Mouse (Mus musculus): ENCODE data around the gene Tmem88. TPM values are rescaled to one million over a fixed set of nuclear protein-coding genes. Genes with fewer than 3 reads are reported as not detected.
A peak's percentile ranks its signal among the peaks of the same experiment; 100 is the strongest.

The Tmem88 gene
- polyA plus RNA-seq, 1 experiment from 2014 or later, result 22.7 TPM

- Histone ChIP-seq H3K4me3 (ENCODE audit: low read depth, low read length) (no peak overlapping the region), H3K9ac (ENCODE audit: low read length) (no peak overlapping the region), H3K27me3 (ENCODE audit: control insufficient read depth, insufficient read depth, low read length) (no peaks in the 10 kb centered on the region), H3K4me1 (ENCODE audit: control insufficient read depth, insufficient read depth, low read length) (peaks cover 31% of the 10 kb centered on the region), H3K9me3 (ENCODE audit: control insufficient read depth, low read length) (no peaks in the 10 kb centered on the region), H3K27ac (replicated peaks; ENCODE audit: low read depth, low read length) (no peak overlapping the region), H3K4me2 (ENCODE audit: low read depth, severe bottlenecking) (no peak overlapping the region), H3K36me3 (ENCODE audit: control insufficient read depth, insufficient read depth, low read length) (peaks cover 64% of the 10 kb centered on the region)
- ATAC-seq (ENCODE audit: insufficient number of reproducible peaks, low FRiP score, low TSS enrichment, low read depth) (no peak), DNase-seq (ENCODE audit: low spot score) (no peak)
- WGBS, result 93% methylated on average over 34 of the region's 38 CpGs
These were observed 5.9 kb upstream of the Tmem88 start for GRCm38 (mm10) chr11:69403691-69404594.

GRCm38 (mm10) chr11:69401987-69402386, 4.0 kb upstream of the Tmem88 start:
- Histone ChIP-seq H3K4me1 (ENCODE audit: control insufficient read depth, insufficient read depth, low read length) (peaks cover 37% of the 10 kb centered on the region), H3K36me3 (ENCODE audit: control insufficient read depth, insufficient read depth, low read length) (peaks cover 58% of the 10 kb centered on the region), H3K4me3 (ENCODE audit: low read depth, low read length) (no peak overlapping the region), H3K27me3 (ENCODE audit: control insufficient read depth, insufficient read depth, low read length) (no peaks in the 10 kb centered on the region), H3K9me3 (ENCODE audit: control insufficient read depth, low read length) (no peaks in the 10 kb centered on the region), H3K4me2 (ENCODE audit: low read depth, severe bottlenecking) (no peak overlapping the region), H3K9ac (ENCODE audit: low read length) (no peak overlapping the region), H3K27ac (replicated peaks; ENCODE audit: low read depth, low read length) (no peak overlapping the region)
- no peak for DNase-seq (ENCODE audit: low spot score)
- WGBS, result 84% methylated on average over 12 of the region's 12 CpGs
- no peak for ATAC-seq (ENCODE audit: insufficient number of reproducible peaks, low FRiP score, low TSS enrichment, low read depth)

- H3K4me3 ChIP-seq (ENCODE audit: low read depth, low read length), result no peak overlapping the region
- peak; percentile 92 for DNase-seq (ENCODE audit: low spot score)
- no peak overlapping the region; the same call in 1 of the 2 replicates for H3K9ac ChIP-seq (ENCODE audit: low read length)
- peaks cover 42% of the 10 kb centered on the region for H3K4me1 ChIP-seq (ENCODE audit: control insufficient read depth, insufficient read depth, low read length)
- WGBS, result 18% methylated on average over 22 of the region's 22 CpGs
- ATAC-seq (ENCODE audit: insufficient number of reproducible peaks, low FRiP score, low TSS enrichment, low read depth), result peak; percentile 67
- no peaks in the 10 kb centered on the region for H3K27me3 ChIP-seq (ENCODE audit: control insufficient read depth, insufficient read depth, low read length)
- peaks cover 52% of the 10 kb centered on the region for H3K36me3 ChIP-seq (ENCODE audit: control insufficient read depth, insufficient read depth, low read length)
- H3K4me2 ChIP-seq (ENCODE audit: low read depth, severe bottlenecking), result no peak overlapping the region
- H3K9me3 ChIP-seq (ENCODE audit: control insufficient read depth, low read length), result no peaks in the 10 kb centered on the region
- H3K27ac ChIP-seq (replicated peaks; ENCODE audit: low read depth, low read length), result no peak overlapping the region
These were observed 3.2 kb upstream of the Tmem88 start for GRCm38 (mm10) chr11:69401210-69401637.

GRCm38 (mm10) chr11:69400083-69400850, 2.2 kb upstream of the Tmem88 start:
- Histone ChIP-seq H3K27me3 (ENCODE audit: control insufficient read depth, insufficient read depth, low read length) (no peaks in the 10 kb centered on the region), H3K4me1 (ENCODE audit: control insufficient read depth, insufficient read depth, low read length) (peaks cover 42% of the 10 kb centered on the region), H3K36me3 (ENCODE audit: control insufficient read depth, insufficient read depth, low read length) (peaks cover 42% of the 10 kb centered on the region), H3K4me3 (ENCODE audit: low read depth, low read length) (0 out of 2 replicates have a peak overlapping the region, but pooled peaks have one; percentile 14), H3K27ac (replicated peaks; ENCODE audit: low read depth, low read length) (peak overlapping the region; percentile 47; the same call in 1 of the 2 replicates), H3K9me3 (ENCODE audit: control insufficient read depth, low read length) (no peaks in the 10 kb centered on the region), H3K4me2 (ENCODE audit: low read depth, severe bottlenecking) (peak overlapping the region; percentile 29; the same call in 1 of the 2 replicates), H3K9ac (ENCODE audit: low read length) (peak overlapping the region; percentile 45)
- 73% methylated on average over 25 of the region's 25 CpGs for WGBS
- ATAC-seq (ENCODE audit: insufficient number of reproducible peaks, low FRiP score, low TSS enrichment, low read depth), result no peak
- peak; percentile 32 for DNase-seq (ENCODE audit: low spot score)

- Histone ChIP-seq H3K4me1 (ENCODE audit: control insufficient read depth, insufficient read depth, low read length) (peaks cover 42% of the 10 kb centered on the region), H3K9me3 (ENCODE audit: control insufficient read depth, low read length) (no peaks in the 10 kb centered on the region), H3K36me3 (ENCODE audit: control insufficient read depth, insufficient read depth, low read length) (peaks cover 35% of the 10 kb centered on the region), H3K4me3 (ENCODE audit: low read depth, low read length) (peak overlapping the region; percentile 14; the same call in 1 of the 2 replicates), H3K27ac (replicated peaks; ENCODE audit: low read depth, low read length) (peak overlapping the region; percentile 47; the same call in 1 of the 2 replicates), H3K4me2 (ENCODE audit: low read depth, severe bottlenecking) (peak overlapping the region; percentile 29), H3K27me3 (ENCODE audit: control insufficient read depth, insufficient read depth, low read length) (no peaks in the 10 kb centered on the region), H3K9ac (ENCODE audit: low read length) (peak overlapping the region; percentile 45; the same call in 1 of the 2 replicates)
- WGBS, result 13% methylated on average over 66 of the region's 66 CpGs
- DNase-seq (ENCODE audit: low spot score) (peak; percentile 69), ATAC-seq (ENCODE audit: insufficient number of reproducible peaks, low FRiP score, low TSS enrichment, low read depth) (no peak)
These were observed 1.4 kb upstream of the Tmem88 start for GRCm38 (mm10) chr11:69399201-69400082.

GRCm38 (mm10) chr11:69398486-69399200, 609 bp upstream of the Tmem88 start:
- 14% methylated on average over 21 of the region's 21 CpGs for WGBS
- Histone ChIP-seq H3K4me1 (ENCODE audit: control insufficient read depth, insufficient read depth, low read length) (peaks cover 42% of the 10 kb centered on the region), H3K4me2 (ENCODE audit: low read depth, severe bottlenecking) (peak overlapping the region; percentile 56), H3K9me3 (ENCODE audit: control insufficient read depth, low read length) (no peaks in the 10 kb centered on the region), H3K27ac (replicated peaks; ENCODE audit: low read depth, low read length) (no peak overlapping the region), H3K9ac (ENCODE audit: low read length) (no peak overlapping the region; the same call in 1 of the 2 replicates), H3K4me3 (ENCODE audit: low read depth, low read length) (0 out of 2 replicates have a peak overlapping the region, but pooled peaks have one; percentile 62), H3K36me3 (ENCODE audit: control insufficient read depth, insufficient read depth, low read length) (peaks cover 28% of the 10 kb centered on the region), H3K27me3 (ENCODE audit: control insufficient read depth, insufficient read depth, low read length) (no peaks in the 10 kb centered on the region)
- ATAC-seq (ENCODE audit: insufficient number of reproducible peaks, low FRiP score, low TSS enrichment, low read depth), result no peak
- DNase-seq (ENCODE audit: low spot score), result peak; percentile 45

GRCm38 (mm10) chr11:69397581-69398057, 415 bp downstream of the Tmem88 start:
- H3K27ac ChIP-seq (replicated peaks; ENCODE audit: low read depth, low read length), result peak overlapping the region; percentile 49
- no peaks in the 10 kb centered on the region for H3K9me3 ChIP-seq (ENCODE audit: control insufficient read depth, low read length)
- peak overlapping the region; percentile 56 for H3K4me2 ChIP-seq (ENCODE audit: low read depth, severe bottlenecking)
- H3K36me3 ChIP-seq (ENCODE audit: control insufficient read depth, insufficient read depth, low read length), result peaks cover 24% of the 10 kb centered on the region
- H3K4me1 ChIP-seq (ENCODE audit: control insufficient read depth, insufficient read depth, low read length), result peaks cover 42% of the 10 kb centered on the region
- peak overlapping the region; percentile 67 for H3K9ac ChIP-seq (ENCODE audit: low read length)
- ATAC-seq (ENCODE audit: insufficient number of reproducible peaks, low FRiP score, low TSS enrichment, low read depth), result no peak
- peak; percentile 63 for DNase-seq (ENCODE audit: low spot score)
- no peaks in the 10 kb centered on the region for H3K27me3 ChIP-seq (ENCODE audit: control insufficient read depth, insufficient read depth, low read length)
- WGBS, result 11% methylated on average over 24 of the region's 24 CpGs
- peak overlapping the region; percentile 62 for H3K4me3 ChIP-seq (ENCODE audit: low read depth, low read length)
